Comparison of ENCODE assay signal across 12 mouse cellular contexts in the genomic region with DNA sequence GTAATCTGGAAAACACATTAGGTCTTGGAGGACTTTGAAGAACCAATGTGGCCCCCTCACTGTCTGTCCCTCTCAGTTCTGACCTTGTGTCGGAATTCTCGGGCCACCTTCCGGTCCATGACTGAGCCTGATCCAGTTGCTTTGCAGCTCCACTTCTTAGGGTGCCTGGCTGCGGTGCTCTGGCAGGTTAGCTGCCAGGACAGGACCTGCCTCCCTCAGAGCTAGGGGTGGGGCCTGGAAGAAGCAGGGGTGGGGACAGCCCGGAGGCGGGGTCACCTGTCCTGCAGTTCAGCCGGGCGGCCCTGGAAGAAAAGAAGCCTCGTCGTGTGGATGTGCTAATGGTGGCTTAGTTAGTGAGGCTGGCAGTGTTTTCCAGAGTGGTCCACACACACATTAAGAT. TPM values are rescaled to one million over a fixed set of nuclear protein-coding genes. Genes with fewer than 3 reads are reported as not detected.
A peak's percentile ranks its signal among the peaks of the same experiment; 100 is the strongest.
DNase-seq lines count a peak whose midpoint lies in the region; ATAC-seq lines count a peak whose summit lies in the region.
"Had no signal": no experiment of that assay in that cellular context is flagged by ENCODE, and none has a peak within 500 bp of the region (broad histone marks: within the 10 kb centered on the region; RNA-seq: fewer than 3 reads in every experiment).

A gene (minus strand): TSS at position 158 of the 400 bp plus-strand sequence.

- peak within 1 kb of the TSS; percentile 34 for H3K4me2 ChIP-seq in heart, embryonic 11.5 days
- H3K4me2 ChIP-seq in intestine, embryonic 16.5 days (ENCODE audit: low read depth, low read length): peak within 1 kb of the TSS; percentile 45
- H3K4me2 ChIP-seq: forebrain, embryonic 15.5 days; hindbrain, embryonic 12.5 days had no signal

- 10% methylated on average over 10 of the region's 10 CpGs for WGBS in heart, embryonic 11.5 days (ENCODE audit: insufficient replicate concordance)
- WGBS in intestine, embryonic 16.5 days: 23% methylated on average over 10 of the region's 10 CpGs

- no peaks in the 10 kb centered on the region for H3K9me3 ChIP-seq in heart, embryonic 11.5 days (replicated peaks; ENCODE audit: control insufficient read depth, low read length)
- H3K9me3 ChIP-seq in intestine, embryonic 16.5 days (ENCODE audit: control insufficient read depth, low read length): no peaks in the 10 kb centered on the region
- H3K9me3 ChIP-seq: forebrain, embryonic 15.5 days; hindbrain, embryonic 12.5 days; megakaryocyte, embryonic 14.5 days had no signal

- peaks cover 8% of the 10 kb centered on the region for H3K4me1 ChIP-seq in heart, embryonic 11.5 days (ENCODE audit: control insufficient read depth, insufficient read depth, low read length)
- peaks cover 15% of the 10 kb centered on the region; the same call in 1 of the 2 replicates for H3K4me1 ChIP-seq in intestine, embryonic 16.5 days (ENCODE audit: control insufficient read depth, insufficient read depth, low read length)

- no peaks in the 10 kb centered on the region for H3K36me3 ChIP-seq in heart, embryonic 11.5 days (ENCODE audit: control insufficient read depth, insufficient read depth, low read length)
- no peaks in the 10 kb centered on the region for H3K36me3 ChIP-seq in intestine, embryonic 16.5 days (ENCODE audit: control insufficient read depth, insufficient read depth, low read length)
- H3K36me3 ChIP-seq: forebrain, embryonic 15.5 days; hindbrain, embryonic 12.5 days had no signal

- H3K27ac ChIP-seq in heart, embryonic 11.5 days (ENCODE audit: low read depth, low read length): no peak within 1 kb of the TSS
- peak within 1 kb of the TSS; percentile 91 for H3K27ac ChIP-seq in intestine, embryonic 16.5 days (ENCODE audit: low read length)
- H3K27ac ChIP-seq: forebrain, embryonic 15.5 days; hindbrain, embryonic 12.5 days had no signal

- no peak for DNase-seq in heart, adult 11 months
- DNase-seq in embryo, embryonic 9.5 days (ENCODE audit: extremely low spot score): peak; percentile 28
- DNase-seq in kidney, postnatal 4 days: peak; percentile 60 to 77
- no peak for DNase-seq in left cerebral cortex, postnatal 25 days (ENCODE audit: low spot score in 2 of 2)
- DNase-seq in left cerebral cortex, postnatal 36 days (ENCODE audit: low spot score in 2 of 2): no peak
- DNase-seq: left cerebral cortex, postnatal 4 days had no signal

- no peaks in the 10 kb centered on the region for H3K27me3 ChIP-seq in heart, embryonic 11.5 days (ENCODE audit: control insufficient read depth, insufficient read depth, low read length)
- no peaks in the 10 kb centered on the region for H3K27me3 ChIP-seq in intestine, embryonic 16.5 days (replicated peaks; ENCODE audit: control insufficient read depth, insufficient read depth, low read length)
- H3K27me3 ChIP-seq: forebrain, embryonic 15.5 days had no signal

- peak within 1 kb of the TSS; percentile 6; the same call in 1 of the 2 replicates for H3K4me3 ChIP-seq in heart, embryonic 11.5 days (ENCODE audit: low read depth, low read length)
- peak within 1 kb of the TSS; percentile 46 for H3K4me3 ChIP-seq in intestine, embryonic 16.5 days (ENCODE audit: low read length)
- H3K4me3 ChIP-seq: forebrain, embryonic 15.5 days; hindbrain, embryonic 12.5 days; megakaryocyte, embryonic 14.5 days had no signal

- no peak for ATAC-seq in heart, embryonic 11.5 days (replicated peaks; ENCODE audit: insufficient number of reproducible peaks, low FRiP score, low TSS enrichment)
- ATAC-seq in intestine, embryonic 16.5 days: peak; percentile 79
- no peak for ATAC-seq in inflammation-experienced regulatory T-cells, adult 6 months
- ATAC-seq: forebrain, embryonic 15.5 days had no signal

- H3K9ac ChIP-seq in heart, embryonic 11.5 days (ENCODE audit: low read depth, low read length): no peak within 1 kb of the TSS
- peak within 1 kb of the TSS; percentile 74 for H3K9ac ChIP-seq in intestine, embryonic 16.5 days (ENCODE audit: low read depth, low read length)
- H3K9ac ChIP-seq: forebrain, embryonic 15.5 days; hindbrain, embryonic 12.5 days had no signal

- intact Hi-C loops in left cerebral cortex, postnatal 25 days (cut with DNase I): no loop called here
- intact Hi-C loops in left cerebral cortex, postnatal 36 days (cut with DNase I): no loop called here

RNA-seq across cellular contexts. Expression of the gene that starts here (rescaled TPM):
- 1.7 and 2.0 TPM in 2 replicates for polyA plus RNA-seq in heart, embryonic 11.5 days (2014; fragmentation: Nextera tagmentation; extraction: Ambion mirVana)
- polyA plus RNA-seq in intestine, embryonic 16.5 days (2015; fragmentation: Nextera tagmentation; extraction: Ambion mirVana): 96.4 and 113 TPM in 2 replicates
- polyA plus RNA-seq in inflammation-experienced regulatory T-cells, adult 6 months (2017; shearing (Covaris generic)): not detected
- not detected for total RNA-seq in left cerebral cortex, postnatal 25 days (2021)
- total RNA-seq in left cerebral cortex, postnatal 36 days (2021): under 1 TPM; 0.11 to 0.35 TPM

Comparison
In these comparisons a context has a peak if more than half of its experiments do, and no peak if none do; other contexts are left out.
1. RNA of the gene that starts here (polyA plus RNA-seq): 96.4 to 113 TPM in intestine, embryonic 16.5 days; 1.7 to 2.0 TPM in heart, embryonic 11.5 days and not detected in inflammation-experienced regulatory T-cells, adult 6 months; every median in the first group is over 10 times any median in the second.
2. DNase-seq: peak in embryo, embryonic 9.5 days (single experiment) and kidney, postnatal 4 days (2 of 2); none in heart, adult 11 months (single experiment), left cerebral cortex, postnatal 25 days (0 of 2) and left cerebral cortex, postnatal 36 days (0 of 2).